Mouse (Mus musculus): Measurements from ENCODE around the gene Rcor1. TPM values are rescaled to one million over a fixed set of nuclear protein-coding genes. Genes with fewer than 3 reads are reported as not detected.

Gene Rcor1
- total and polyA plus RNA-seq, 3 experiments: 6.5 to 16.1 (median 8.3) TPM

GRCm38 (mm10) chr12:110991361-110992127 is 47.6 kb upstream of the Rcor1 start (continued):
- TF ChIP-seq JUND (conservative IDR thresholded peaks at IDR 0.05; ENCODE audit: low read depth, low read length) (0 out of 2 replicates have a peak, but pooled peaks have one; percentile 28), TBP (conservative IDR thresholded peaks at IDR 0.05; ENCODE audit: low read depth, low read length) (0 out of 2 replicates have a peak, but pooled peaks have one; percentile 60)

- H3K27ac ChIP-seq (ENCODE audit: insufficient read depth, low read depth): peak overlapping the region; percentile 27; the same call in 1 of the 2 replicates
- peak; percentile 93 for DNase-seq (ENCODE audit: extremely low read depth)
- no peaks in the 10 kb centered on the region for H3K36me3 ChIP-seq (replicated peaks in 1 of 2; ENCODE audit: control insufficient read depth in 1 of 2, insufficient read depth in 1 of 2, low read length in 1 of 2)
- H3K9ac ChIP-seq (ENCODE audit: insufficient read depth, low read depth): peak overlapping the region; percentile 35; the same call in 1 of the 2 replicates
- dilution Hi-C loops (cut with MboI; ENCODE audit: extremely low pct_ligation_motif_present, extremely low pct_unique_long_range_greater_than_20kb, low sequenced_read_pairs) (no loop called here), in situ Hi-C loops (cut with MboI; ENCODE audit: low pct_ligation_motif_present, low pct_unique_long_range_greater_than_20kb, low sequenced_read_pairs) (loop anchor here (5.0 kb wide), 1 partner anchor 55 kb away; no protein-coding TSS in a partner anchor)
- peak overlapping the region; percentile 27 to 57 (median 49) for H3K4me3 ChIP-seq (replicated peaks in 1 of 3; ENCODE audit: low read depth in 2 of 3, low read length in 2 of 3, poor library complexity in 1 of 3)
- peaks cover 3 to 11% of the 10 kb centered on the region in 2 experiments for H3K4me1 ChIP-seq (ENCODE audit: control insufficient read depth in 1 of 2, insufficient read depth in 2 of 2)
- H3K79me2 ChIP-seq (replicated peaks; ENCODE audit: control insufficient read depth, extremely low read depth, insufficient read depth, poor library complexity, severe bottlenecking): no peaks in the 10 kb centered on the region
- H3K9me3 ChIP-seq (replicated peaks; ENCODE audit: low read length): no peaks in the 10 kb centered on the region
- TF ChIP-seq MAZ (IDR thresholded peaks at IDR 0.05; ENCODE audit: low read depth, low read length) (no peak; the same call in 1 of the 2 replicates), TCF12 (IDR thresholded peaks at IDR 0.05; ENCODE audit: low read depth, low read length) (0 out of 2 replicates have a peak, but pooled peaks have one; percentile 47), UBTF (IDR thresholded peaks at IDR 0.05; ENCODE audit: low read depth, low read length) (no peak), E2F4 (IDR thresholded peaks at IDR 0.05; ENCODE audit: insufficient replicate concordance, low read depth, low read length) (no peak), TBP (conservative IDR thresholded peaks at IDR 0.05; ENCODE audit: low read depth, low read length) (no peak), POLR2A (IDR thresholded peaks at IDR 0.05; ENCODE audit: low read depth, low read length) (peak; percentile 52; the same call in 1 of the 2 replicates), RAD21 (IDR thresholded peaks at IDR 0.05; ENCODE audit: low read depth, low read length) (peak; percentile 62), CHD2 (IDR thresholded peaks at IDR 0.05; ENCODE audit: low read length) (peak; percentile 97), ZKSCAN1 (IDR thresholded peaks at IDR 0.05; ENCODE audit: borderline replicate concordance, low read depth, low read length) (no peak), JUN (IDR thresholded peaks at IDR 0.05; ENCODE audit: insufficient read depth, low read depth, low read length) (no peak), USF2 (conservative IDR thresholded peaks at IDR 0.05; ENCODE audit: low read depth, low read length) (no peak), SMC3 (IDR thresholded peaks at IDR 0.05; ENCODE audit: low read depth, low read length) (peak; percentile 69), BHLHE40 (IDR thresholded peaks at IDR 0.05; ENCODE audit: low read depth, low read length) (peak; percentile 46; the same call in 1 of the 2 replicates), PAX5 (IDR thresholded peaks at IDR 0.05; ENCODE audit: low read length) (no peak), ELF1 (IDR thresholded peaks at IDR 0.05; ENCODE audit: low read depth, low read length) (peak; percentile 66), MYC (IDR thresholded peaks at IDR 0.05; ENCODE audit: low read depth, low read length) (no peak), MXI1 (IDR thresholded peaks at IDR 0.05; ENCODE audit: low read depth, low read length) (peak; percentile 61; the same call in 1 of the 2 replicates), HCFC1 (IDR thresholded peaks at IDR 0.05; ENCODE audit: low read depth, low read length) (no peak; the same call in 1 of the 2 replicates), ZMIZ1 (IDR thresholded peaks at IDR 0.05; ENCODE audit: low read depth, low read length) (no peak), ZC3H11A (IDR thresholded peaks at IDR 0.05; ENCODE audit: low read depth, low read length) (no peak), NELFE (IDR thresholded peaks at IDR 0.05; ENCODE audit: low read depth, low read length) (peak; percentile 78), IRF4 (IDR thresholded peaks at IDR 0.05; ENCODE audit: low read depth, low read length) (peak; percentile 60), MEF2A (IDR thresholded peaks at IDR 0.05; ENCODE audit: borderline replicate concordance, low read depth, low read length) (peak; percentile 51), USF1 (IDR thresholded peaks at IDR 0.05; ENCODE audit: low read depth, low read length) (no peak), KAT2A (IDR thresholded peaks at IDR 0.05; ENCODE audit: insufficient replicate concordance, low read length) (no peak), CTCF (conservative IDR thresholded peaks at IDR 0.05 in 1 of 2, IDR thresholded peaks at IDR 0.05 in 1 of 2; ENCODE audit: low read depth in 2 of 2, low read length in 2 of 2) (peak; percentile 74 to 84), ETS1 (conservative IDR thresholded peaks at IDR 0.05; ENCODE audit: low read depth, low read length) (no peak), MAX (IDR thresholded peaks at IDR 0.05; ENCODE audit: low read length) (peak; percentile 53; the same call in 1 of the 2 replicates)
- no peaks in the 10 kb centered on the region for H3K27me3 ChIP-seq (replicated peaks)
- H3K4me2 ChIP-seq (ENCODE audit: insufficient read depth, low read depth, poor library complexity, severe bottlenecking): peak overlapping the region; percentile 79
These were observed 47.0 kb upstream of the Rcor1 start for GRCm38 (mm10) chr12:110992128-110992553.

All from CH12.LX (cell line).